Mouse (Mus musculus) layer of hippocampus, postnatal 14 days (tissue): ENCODE data around the gene Gfpt2. TPM values are rescaled to one million over a fixed set of nuclear protein-coding genes. Genes with fewer than 3 reads are reported as not detected.

Experiments
- DNase-seq, 2 experiments: peaks; one replicate each; pipeline ENCODE4 v3.0.0; 2021 to 2022; ENCODE audit warnings: low spot score in 2 of 2, mixed read lengths in 1 of 2
- microRNA-seq, 2 experiments: library from miRNA; unstranded; fragments of <30 nt; microRNA quantifications; one replicate each; pipeline ENCODE4 v1.2.0; 2021
- total RNA-seq, 2 experiments: library from RNA; stranded (reverse); gene quantifications; 2 replicates each; pipeline ENCODE4 v1.2.3; 2021

Gene Gfpt2
- total RNA-seq, 2 experiments from 2014 or later: 6.6 to 7.9 TPM

DNA sequence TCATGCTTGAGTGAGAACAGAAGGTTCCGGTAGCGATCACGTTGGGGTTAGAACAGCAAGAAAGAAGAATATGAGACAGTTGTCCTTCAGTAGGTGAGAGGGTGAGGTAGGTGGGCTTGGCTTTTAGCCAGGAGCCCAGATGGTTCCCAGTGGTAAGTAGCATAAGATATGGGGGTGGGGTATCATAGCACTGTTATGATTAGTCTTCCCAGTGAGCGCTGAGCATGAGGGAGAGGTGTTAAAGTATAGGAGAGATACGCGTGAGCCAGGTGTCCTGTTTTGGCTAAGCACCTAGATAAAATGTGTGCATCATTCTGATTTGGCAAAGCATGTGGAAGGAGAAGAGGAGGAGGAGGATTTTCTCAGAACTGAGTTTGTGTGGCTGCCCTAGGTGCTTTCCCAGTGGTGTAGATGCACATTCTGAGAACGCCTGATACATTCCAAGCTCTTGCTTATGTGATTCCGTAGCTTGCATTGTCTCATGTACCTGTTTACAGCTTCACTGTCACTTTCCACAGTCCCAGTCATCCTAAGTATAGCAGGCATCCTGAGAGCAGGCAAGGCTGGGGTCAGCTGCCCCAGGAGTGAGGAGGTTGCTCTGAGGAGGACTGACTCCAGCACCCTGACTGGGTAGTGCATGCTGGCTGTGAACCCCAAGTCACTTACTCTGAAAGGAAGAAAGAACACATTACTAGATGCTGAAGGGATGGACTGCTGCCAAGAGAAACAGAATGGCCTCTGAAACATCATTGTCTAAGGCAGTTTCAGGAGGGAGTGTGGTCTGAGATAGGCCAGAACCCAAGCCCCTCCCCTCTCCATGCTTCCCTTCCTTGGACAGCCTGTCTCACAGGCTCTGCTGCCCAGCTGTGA lies 83.2 kb downstream of the Gfpt2 start:
- no peak for DNase-seq

DNA sequence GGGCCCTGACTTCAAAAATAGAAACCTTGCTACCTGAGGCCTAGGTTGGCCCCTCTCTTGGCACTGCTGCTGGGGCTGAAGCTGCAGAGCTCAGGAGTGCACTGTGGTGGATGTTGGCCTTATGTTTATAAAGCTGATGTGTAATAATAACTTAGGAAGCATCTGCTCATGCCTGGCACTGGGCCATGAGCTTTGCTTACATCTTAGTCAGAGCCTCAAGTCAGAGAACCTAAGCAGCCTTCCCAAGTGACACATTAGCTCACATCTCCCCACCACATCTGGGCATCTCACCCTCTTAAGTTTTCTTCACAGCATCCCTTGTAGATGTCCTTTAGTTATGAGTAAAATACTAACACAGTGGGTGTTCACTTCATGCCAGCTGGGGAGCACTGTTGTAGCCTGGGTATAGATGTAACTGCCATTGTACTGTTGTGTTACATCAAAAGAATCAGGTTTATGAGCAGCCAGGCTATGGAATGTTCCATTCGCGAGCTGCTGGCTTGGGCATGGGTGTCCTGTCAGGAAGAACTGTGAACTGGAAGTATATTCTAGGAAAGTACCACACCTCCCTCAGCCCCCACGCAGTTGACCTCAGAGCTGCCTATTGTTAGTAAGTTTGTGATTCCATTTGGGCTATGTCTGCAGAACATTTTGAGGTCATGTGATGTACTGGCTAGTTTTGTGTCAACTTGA lies 86.1 kb downstream of the Gfpt2 start:
- DNase-seq: no peak

DNA sequence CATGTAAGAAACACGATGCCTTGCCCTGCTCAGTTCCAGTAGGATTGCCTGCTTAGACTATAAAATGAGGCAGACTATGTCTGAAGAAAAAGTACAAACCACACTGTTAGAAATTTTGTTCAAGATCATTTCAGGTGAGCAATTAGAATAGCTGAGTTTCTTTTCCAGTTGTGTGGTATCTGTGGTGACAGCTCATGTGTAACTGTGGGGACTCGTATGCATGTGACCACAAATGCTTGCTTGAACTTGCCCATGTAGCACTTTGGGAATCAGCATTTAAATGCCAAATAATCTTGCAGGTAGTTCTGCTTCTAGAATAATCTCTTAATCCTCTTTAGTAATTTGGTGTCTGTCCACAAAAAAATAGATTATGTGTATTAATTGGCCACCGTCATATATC lies 89.4 kb downstream of the Gfpt2 start:
- no peak for DNase-seq

Small RNA genes within 50 kb of the gene (microRNA-seq; reads per million reads assigned to microRNA genes)
- 0 reads per million in 2 experiments for gene Gm23813

Other genes starting within 250 kb of the Gfpt2 start
- gene Olfr1380, start 237.3 kb upstream of the Gfpt2 start, total RNA-seq: not detected
- 1 to 10 TPM; 3.4 TPM for gene Flt4, start 184.9 kb upstream of the Gfpt2 start, total RNA-seq
- not detected for gene Scgb3a1, start 130.6 kb upstream of the Gfpt2 start, total RNA-seq
- gene Cnot6, start 81.5 kb upstream of the Gfpt2 start, total RNA-seq: 10 to 100 TPM; 47.6 to 49.8 TPM
- 100 to 1,000 TPM; 150 to 162 TPM for gene Mapk9, start 52.6 kb downstream of the Gfpt2 start, total RNA-seq
- 1 to 10 TPM; 2.8 TPM for gene Rasgef1c, start 107.7 kb downstream of the Gfpt2 start, total RNA-seq
- gene Rnf130, start 231.2 kb downstream of the Gfpt2 start, total RNA-seq: 10 to 100 TPM; 80.9 to 83.4 TPM